Mouse (Mus musculus) ES-Bruce4 (cell line): ENCODE data around the gene Arl15. TPM values are rescaled to one million over a fixed set of nuclear protein-coding genes. Genes with fewer than 3 reads are reported as not detected.

Experiments used
- H3K27ac ChIP-seq: 2 replicates; pipeline ENCODE4 v1.5.1; 2012; ENCODE audit warnings: low read length, inconsistent platforms; ENCODE audit not compliant: insufficient read depth
- H3K27me3 ChIP-seq: 2 replicates; pipeline ENCODE4 v1.6.1; 2012; ENCODE audit warnings: mild to moderate bottlenecking, low read length, inconsistent platforms; ENCODE audit not compliant: control insufficient read depth, poor library complexity, insufficient read depth, severe bottlenecking
- H3K36me3 ChIP-seq: 2 replicates; pipeline ENCODE4 v1.6.1; 2012; ENCODE audit warnings: inconsistent platforms, mild to moderate bottlenecking, low read length, moderate library complexity; ENCODE audit not compliant: control insufficient read depth, poor library complexity, insufficient read depth, severe bottlenecking
- H3K4me1 ChIP-seq: one replicate; pipeline ENCODE4 v1.8.1; 2011; ENCODE audit warnings: low read length; ENCODE audit not compliant: control insufficient read depth, insufficient read depth
- H3K4me3 ChIP-seq: 2 replicates; pipeline ENCODE4 v1.5.1; 2011; ENCODE audit warnings: low read depth, mild to moderate bottlenecking, low read length
- H3K9ac ChIP-seq: 2 replicates; pipeline ENCODE4 v1.6.1; 2012; ENCODE audit warnings: low read depth, mild to moderate bottlenecking, inconsistent platforms; ENCODE audit not compliant: poor library complexity, severe bottlenecking
- H3K9me3 ChIP-seq: replicated peaks from 2 replicates; pipeline ENCODE4 v1.6.1; 2012; ENCODE audit warnings: mild to moderate bottlenecking, low read length, inconsistent platforms; ENCODE audit not compliant: control insufficient read depth, poor library complexity, insufficient read depth, severe bottlenecking
- CTCF ChIP-seq: IDR thresholded peaks from one replicate; pipeline ENCODE4 v1.8.1; 2011; ENCODE audit warnings: low read depth, low read length
- EP300 ChIP-seq: IDR thresholded peaks from 2 replicates; pipeline ENCODE4 v1.6.1; 2011; ENCODE audit warnings: low read depth, low read length; ENCODE audit not compliant: insufficient read depth
- POLR2A ChIP-seq: IDR thresholded peaks from one replicate; pipeline ENCODE4 v1.8.1; 2011; ENCODE audit warnings: low read length; ENCODE audit not compliant: insufficient read depth
- polyA plus RNA-seq: library from polyadenylated mRNA; stranded (reverse); fragments of >200 nt; gene quantifications from 2 replicates; pipeline ENCODE4 v1.2.4, GENCODE M21; 2011; ENCODE audit warnings: low read depth; ENCODE audit not compliant: missing spikeins, insufficient read depth, insufficient read length

Gene Arl15
- polyA plus RNA-seq, 1 experiment, result 53.3 TPM

- Histone ChIP-seq H3K27me3 (no peaks in the 10 kb centered on the region), H3K36me3 (no peaks in the 10 kb centered on the region), H3K9ac (no peak overlapping the region), H3K4me1 (peaks cover 7% of the 10 kb centered on the region), H3K9me3 (no peaks in the 10 kb centered on the region), H3K4me3 (no peak overlapping the region), H3K27ac (no peak overlapping the region)
- TF ChIP-seq POLR2A (no peak), CTCF (no peak), EP300 (no peak)
These were observed 58.0 kb downstream of the Arl15 start for GRCm38 (mm10) chr13:113852376-113852666.

- no peaks in the 10 kb centered on the region for H3K9me3 ChIP-seq
- H3K27me3 ChIP-seq, result no peaks in the 10 kb centered on the region
- H3K27ac ChIP-seq, result no peak overlapping the region
- peaks cover 9% of the 10 kb centered on the region for H3K4me1 ChIP-seq
- H3K9ac ChIP-seq, result no peak overlapping the region
- no peak overlapping the region for H3K4me3 ChIP-seq
- no peaks in the 10 kb centered on the region for H3K36me3 ChIP-seq
- TF ChIP-seq POLR2A (no peak), EP300 (no peak), CTCF (no peak)
These were observed 59.8 kb downstream of the Arl15 start for GRCm38 (mm10) chr13:113854146-113854545.

- H3K27me3 ChIP-seq, result no peaks in the 10 kb centered on the region
- H3K4me3 ChIP-seq, result no peak overlapping the region
- no peak overlapping the region for H3K9ac ChIP-seq
- H3K9me3 ChIP-seq, result no peaks in the 10 kb centered on the region
- TF ChIP-seq POLR2A (no peak), CTCF (no peak), EP300 (no peak)
- H3K27ac ChIP-seq, result 0 out of 2 replicates have a peak overlapping the region, but pooled peaks have one; percentile 22
- H3K36me3 ChIP-seq, result no peaks in the 10 kb centered on the region
- H3K4me1 ChIP-seq, result peaks cover 9% of the 10 kb centered on the region
These were observed 60.4 kb downstream of the Arl15 start for GRCm38 (mm10) chr13:113854551-113855312.

GRCm38 (mm10) chr13:113856946-113857345, 62.6 kb downstream of the Arl15 start:
- Histone ChIP-seq H3K27ac (0 out of 2 replicates have a peak overlapping the region, but pooled peaks have one; percentile 32), H3K9ac (no peak overlapping the region), H3K4me1 (peaks cover 8% of the 10 kb centered on the region), H3K36me3 (no peaks in the 10 kb centered on the region), H3K4me3 (no peak overlapping the region), H3K9me3 (no peaks in the 10 kb centered on the region), H3K27me3 (no peaks in the 10 kb centered on the region)
- no peak for TF ChIP-seq EP300
- TF ChIP-seq CTCF, result no peak
- TF ChIP-seq POLR2A, result no peak

- Histone ChIP-seq H3K9me3 (no peaks in the 10 kb centered on the region), H3K27me3 (no peaks in the 10 kb centered on the region), H3K4me3 (no peak overlapping the region), H3K9ac (peak overlapping the region; percentile 80), H3K4me1 (peaks cover 11% of the 10 kb centered on the region), H3K27ac (peak overlapping the region; percentile 68), H3K36me3 (no peaks in the 10 kb centered on the region)
- TF ChIP-seq CTCF (no peak), EP300 (peak; percentile 93), POLR2A (no peak)
These were observed 64.5 kb downstream of the Arl15 start for GRCm38 (mm10) chr13:113858667-113859391.

- peak overlapping the region; percentile 80 for H3K9ac ChIP-seq
- H3K36me3 ChIP-seq, result no peaks in the 10 kb centered on the region
- TF ChIP-seq POLR2A, result no peak
- no peak for TF ChIP-seq CTCF
- TF ChIP-seq EP300, result 0 out of 2 replicates have a peak, but pooled peaks have one; percentile 31
- H3K9me3 ChIP-seq, result no peaks in the 10 kb centered on the region
- peaks cover 11% of the 10 kb centered on the region for H3K4me1 ChIP-seq
- peak overlapping the region; percentile 68 for H3K27ac ChIP-seq
- no peaks in the 10 kb centered on the region for H3K27me3 ChIP-seq
- H3K4me3 ChIP-seq, result no peak overlapping the region
These were observed 65.1 kb downstream of the Arl15 start for GRCm38 (mm10) chr13:113859392-113859776.
